Mouse (Mus musculus) spleen, adult 2 months (tissue): ENCODE data around the gene Glis1.

Experiments used
- CTCF ChIP-seq: fragments of 200-500 bp; IDR thresholded peaks from 2 replicates; pipeline ENCODE4 v1.5.1; 2011; ENCODE audit warnings: mild to moderate bottlenecking, inconsistent platforms; ENCODE audit not compliant: insufficient read depth, insufficient read length, insufficient replicate concordance; ENCODE audit errors: extremely low read depth
- POLR2A ChIP-seq: fragments of 200-500 bp; IDR thresholded peaks from 2 replicates; pipeline ENCODE4 v1.6.1; 2011; ENCODE audit warnings: low read depth, low read length, inconsistent platforms

- TF ChIP-seq POLR2A, result no peak
- no peak for TF ChIP-seq CTCF
Observed at GRCm38 (mm10) chr4:107502601-107503051, 68.2 kb downstream of the Glis1 start.
